Mouse (Mus musculus) spleen, adult 2 months (tissue): ENCODE data around the gene Mtif3. TPM values are rescaled to one million over a fixed set of nuclear protein-coding genes. Genes with fewer than 3 reads are reported as not detected.
"Not testable (repeated sequence)": the region's sequence is repeated elsewhere in the genome, so short reads cannot be mapped to it uniquely, and the experiment has no call there.

ENCODE experiments used
- DNase-seq, 2 experiments: peaks; one replicate each; pipeline versions ENCODE4 v3.0.0 to v3.0.0-alpha.2; 2012 to 2021; ENCODE audit warnings: low spot score in 2 of 2, low read depth in 1 of 2
- H3K27ac ChIP-seq: fragments of 200-500 bp; 2 replicates; pipeline ENCODE4 v1.5.1; 2012; ENCODE audit warnings: low read length, inconsistent platforms; ENCODE audit not compliant: insufficient read depth
- H3K27me3 ChIP-seq: fragments of 200-500 bp; 2 replicates; pipeline ENCODE4 v1.6.1; 2012; ENCODE audit warnings: mild to moderate bottlenecking, moderate library complexity, low read length, inconsistent platforms; ENCODE audit not compliant: control insufficient read depth, insufficient read depth
- H3K36me3 ChIP-seq: fragments of 200-500 bp; 2 replicates; pipeline ENCODE4 v1.6.1; 2012; ENCODE audit warnings: mild to moderate bottlenecking, low read length, inconsistent platforms; ENCODE audit not compliant: control insufficient read depth, insufficient read depth
- H3K4me1 ChIP-seq: fragments of 200-500 bp; 2 replicates; pipeline ENCODE4 v1.6.1; 2011; ENCODE audit warnings: inconsistent platforms; ENCODE audit not compliant: control insufficient read depth, insufficient read depth, insufficient read length
- H3K4me3 ChIP-seq: fragments of 200-500 bp; 2 replicates; pipeline ENCODE4 v1.5.1; 2011; ENCODE audit warnings: mild to moderate bottlenecking, inconsistent platforms; ENCODE audit not compliant: insufficient read depth, insufficient read length; ENCODE audit errors: extremely low read depth
- CTCF ChIP-seq: fragments of 200-500 bp; IDR thresholded peaks from 2 replicates; pipeline ENCODE4 v1.5.1; 2011; ENCODE audit warnings: mild to moderate bottlenecking, inconsistent platforms; ENCODE audit not compliant: insufficient read depth, insufficient read length, insufficient replicate concordance; ENCODE audit errors: extremely low read depth
- POLR2A ChIP-seq: fragments of 200-500 bp; IDR thresholded peaks from 2 replicates; pipeline ENCODE4 v1.6.1; 2011; ENCODE audit warnings: low read depth, low read length, inconsistent platforms
- WGBS: fragments of 180-500 bp; shearing (Covaris S2); methylation state at CpG from one replicate; pipeline ENCODE4 v1.1.7; 2018; 5-methylcytosine and 5-hydroxymethylcytosine counted together
- polyA plus RNA-seq: library from polyadenylated mRNA; depleted of rRNA; stranded (reverse); fragments of >200 nt; gene quantifications from 2 replicates; pipeline ENCODE4 v1.2.3, GENCODE M21; 2012

Gene Mtif3
- polyA plus RNA-seq, 1 experiment: 6.7 TPM

GRCm38 (mm10) chr5:146931904-146932553, 31.6 kb downstream of the Mtif3 start:
- TF ChIP-seq POLR2A (no peak), CTCF (no peak)
- Histone ChIP-seq H3K27ac (no peak overlapping the region), H3K4me3 (no peak overlapping the region), H3K36me3 (no peaks in the 10 kb centered on the region), H3K4me1 (no peaks in the 10 kb centered on the region), H3K27me3 (no peaks in the 10 kb centered on the region; the same call in 1 of the 2 replicates)
- 83% methylated on average over 16 of the region's 16 CpGs for WGBS
- DNase-seq: no peak

- DNase-seq: no peak
- TF ChIP-seq CTCF: no peak
- Histone ChIP-seq H3K4me3 (no peak overlapping the region), H3K4me1 (no peaks in the 10 kb centered on the region), H3K27ac (no peak overlapping the region), H3K27me3 (no peaks in the 10 kb centered on the region; the same call in 1 of the 2 replicates), H3K36me3 (no peaks in the 10 kb centered on the region)
- WGBS: 86% methylated on average over 7 of the region's 7 CpGs
Observed at GRCm38 (mm10) chr5:146931422-146931821, 32.2 kb downstream of the Mtif3 start.

GRCm38 (mm10) chr5:146926673-146927072, 36.9 kb downstream of the Mtif3 start:
- no peak overlapping the region for H3K27ac ChIP-seq
- no peaks in the 10 kb centered on the region for H3K27me3 ChIP-seq
- DNase-seq: no peak
- H3K4me3 ChIP-seq: no peak overlapping the region
- H3K36me3 ChIP-seq: no peaks in the 10 kb centered on the region
- 91% methylated on average over 5 of the region's 5 CpGs for WGBS
- H3K4me1 ChIP-seq: no peaks in the 10 kb centered on the region
- TF ChIP-seq CTCF (no peak), POLR2A (no peak)

- TF ChIP-seq POLR2A (no peak), CTCF (no peak)
Observed at GRCm38 (mm10) chr5:146923547-146923946, 40.1 kb downstream of the Mtif3 start.

GRCm38 (mm10) chr5:146921224-146921623, 42.4 kb downstream of the Mtif3 start:
- 52% methylated on average over 8 of the region's 8 CpGs for WGBS
- no peaks in the 10 kb centered on the region for H3K36me3 ChIP-seq
- TF ChIP-seq POLR2A (no peak), CTCF (no peak)
- H3K4me1 ChIP-seq: no peaks in the 10 kb centered on the region
- no peak for DNase-seq
- H3K27ac ChIP-seq: no peak overlapping the region
- H3K4me3 ChIP-seq: no peak overlapping the region
- H3K27me3 ChIP-seq: peaks cover 3% of the 10 kb centered on the region; the same call in 1 of the 2 replicates

More at GRCm38 (mm10) chr5:146923547-146923946, 40.1 kb downstream of the Mtif3 start:
- H3K4me1 ChIP-seq: no peaks in the 10 kb centered on the region
- H3K36me3 ChIP-seq: no peaks in the 10 kb centered on the region
- DNase-seq: no peak
- H3K4me3 ChIP-seq: no peak overlapping the region
- H3K27me3 ChIP-seq: peaks cover 3% of the 10 kb centered on the region; the same call in 1 of the 2 replicates
- 87% methylated on average over 5 of the region's 5 CpGs for WGBS
- no peak overlapping the region for H3K27ac ChIP-seq

- peaks cover 3% of the 10 kb centered on the region; the same call in 1 of the 2 replicates for H3K27me3 ChIP-seq
- 14% methylated on average over 26 of the region's 27 CpGs for WGBS
- TF ChIP-seq POLR2A: no peak
- no peak for TF ChIP-seq CTCF
- DNase-seq: no peak
- no peak overlapping the region for H3K27ac ChIP-seq
- H3K4me3 ChIP-seq: no peak overlapping the region
- H3K36me3 ChIP-seq: no peaks in the 10 kb centered on the region
- no peaks in the 10 kb centered on the region for H3K4me1 ChIP-seq
Observed at GRCm38 (mm10) chr5:146920314-146921161, 43.1 kb downstream of the Mtif3 start.

- H3K27me3 ChIP-seq: peaks cover 3% of the 10 kb centered on the region; the same call in 1 of the 2 replicates
- DNase-seq: no peak
- 55% methylated on average over 6 of the region's 6 CpGs for WGBS
- no peak overlapping the region for H3K4me3 ChIP-seq
- no peaks in the 10 kb centered on the region for H3K4me1 ChIP-seq
- H3K27ac ChIP-seq: no peak overlapping the region
- TF ChIP-seq CTCF (no peak), POLR2A (no peak)
- H3K36me3 ChIP-seq: no peaks in the 10 kb centered on the region
Observed at GRCm38 (mm10) chr5:146919874-146920273, 43.7 kb downstream of the Mtif3 start.

GRCm38 (mm10) chr5:146917357-146917756, 46.2 kb downstream of the Mtif3 start:
- 75% methylated on average over 6 of the region's 6 CpGs for whole genome bisulfite sequencing
- not testable (repeated sequence) for H3K4me1 ChIP-seq, H3K36me3 ChIP-seq, H3K27me3 ChIP-seq, H3K4me3 ChIP-seq, DNase-seq, H3K27ac ChIP-seq
